Mouse (Mus musculus): ENCODE results near the gene 2310011J03Rik. TPM values are rescaled to one million over a fixed set of nuclear protein-coding genes. Genes with fewer than 3 reads are reported as not detected.

2310011J03Rik gene
- total and polyA plus RNA-seq, 3 experiments: 34.6 to 46.8 (median 37.5) TPM

- Histone ChIP-seq H3K9me3 (replicated peaks; ENCODE audit: low read length) (peaks cover 3% of the 10 kb centered on the region), H3K9ac (ENCODE audit: insufficient read depth, low read depth) (peak overlapping the region; percentile 94), H3K27me3 (replicated peaks) (peaks cover 2% of the 10 kb centered on the region), H3K36me3 (replicated peaks in 1 of 2; ENCODE audit: control insufficient read depth in 1 of 2, insufficient read depth in 1 of 2, low read length in 1 of 2) (peaks cover 25 to 39% of the 10 kb centered on the region in 2 experiments), H3K27ac (ENCODE audit: insufficient read depth, low read depth) (peak overlapping the region; percentile 36; the same call in 1 of the 2 replicates), H3K4me2 (ENCODE audit: insufficient read depth, low read depth, poor library complexity, severe bottlenecking) (peak overlapping the region; percentile 72), H3K4me1 (ENCODE audit: control insufficient read depth in 1 of 2, insufficient read depth in 2 of 2) (peaks cover 8 to 36% of the 10 kb centered on the region in 2 experiments; a peak in 3 of 4 replicates), H3K79me2 (replicated peaks; ENCODE audit: control insufficient read depth, extremely low read depth, insufficient read depth, poor library complexity, severe bottlenecking) (peaks cover 17% of the 10 kb centered on the region), H3K4me3 (replicated peaks in 1 of 3; ENCODE audit: low read depth in 2 of 3, low read length in 2 of 3, poor library complexity in 1 of 3) (peak overlapping the region; percentile 77 to 99 (median 84))
- DNase-seq (ENCODE audit: extremely low read depth): peak; percentile 31
- in situ Hi-C loops (cut with MboI; ENCODE audit: low pct_ligation_motif_present, low pct_unique_long_range_greater_than_20kb, low sequenced_read_pairs) (no loop called here), dilution Hi-C loops (cut with MboI; ENCODE audit: extremely low pct_ligation_motif_present, extremely low pct_unique_long_range_greater_than_20kb, low sequenced_read_pairs) (no loop called here)
- TF ChIP-seq CTCF (conservative IDR thresholded peaks at IDR 0.05 in 1 of 2, IDR thresholded peaks at IDR 0.05 in 1 of 2; ENCODE audit: low read depth in 2 of 2, low read length in 2 of 2): peak in 1 of 2 experiments; percentile 23; a peak in 1 of 4 replicates
- TF ChIP-seq JUND (conservative IDR thresholded peaks at IDR 0.05; ENCODE audit: low read depth, low read length): no peak
- TF ChIP-seq USF1 (IDR thresholded peaks at IDR 0.05; ENCODE audit: low read depth, low read length): no peak
- no peak for TF ChIP-seq NELFE (IDR thresholded peaks at IDR 0.05; ENCODE audit: low read depth, low read length)
- no peak for TF ChIP-seq NRF1 (IDR thresholded peaks at IDR 0.05; ENCODE audit: low read depth, low read length)
- no peak for TF ChIP-seq POLR2A (IDR thresholded peaks at IDR 0.05; ENCODE audit: low read depth, low read length)
- TF ChIP-seq MAFK (IDR thresholded peaks at IDR 0.05; ENCODE audit: insufficient replicate concordance, low read length): no peak
- no peak for TF ChIP-seq PAX5 (IDR thresholded peaks at IDR 0.05; ENCODE audit: low read length)
- TF ChIP-seq ZC3H11A (IDR thresholded peaks at IDR 0.05; ENCODE audit: low read depth, low read length): no peak
- no peak for TF ChIP-seq IRF4 (IDR thresholded peaks at IDR 0.05; ENCODE audit: low read depth, low read length)
- TF ChIP-seq MXI1 (IDR thresholded peaks at IDR 0.05; ENCODE audit: low read depth, low read length): peak; percentile 13; the same call in 1 of the 2 replicates
- no peak for TF ChIP-seq MEF2A (IDR thresholded peaks at IDR 0.05; ENCODE audit: borderline replicate concordance, low read depth, low read length)
- TF ChIP-seq KAT2A (IDR thresholded peaks at IDR 0.05; ENCODE audit: insufficient replicate concordance, low read length): no peak
- TF ChIP-seq MAZ (IDR thresholded peaks at IDR 0.05; ENCODE audit: low read depth, low read length): no peak
- no peak for TF ChIP-seq RCOR1 (conservative IDR thresholded peaks at IDR 0.05; ENCODE audit: low read depth, low read length)
- TF ChIP-seq CHD1 (IDR thresholded peaks at IDR 0.05; ENCODE audit: low read depth, low read length): 0 out of 2 replicates have a peak, but pooled peaks have one; percentile 28
- no peak for TF ChIP-seq ZMIZ1 (IDR thresholded peaks at IDR 0.05; ENCODE audit: low read depth, low read length)
- no peak for TF ChIP-seq UBTF (IDR thresholded peaks at IDR 0.05; ENCODE audit: low read depth, low read length)
- no peak for TF ChIP-seq HCFC1 (IDR thresholded peaks at IDR 0.05; ENCODE audit: low read depth, low read length)
- no peak for TF ChIP-seq MYC (IDR thresholded peaks at IDR 0.05; ENCODE audit: low read depth, low read length)
- TF ChIP-seq ETS1 (conservative IDR thresholded peaks at IDR 0.05; ENCODE audit: low read depth, low read length): no peak
Observed at GRCm38 (mm10) chr10:80293325-80293724, 27.0 kb downstream of the 2310011J03Rik start.

Measured in CH12.LX (cell line).